Mouse (Mus musculus) heart, postnatal 10 days (tissue): ENCODE results near the gene Ano3. TPM values are rescaled to one million over a fixed set of nuclear protein-coding genes. Genes with fewer than 3 reads are reported as not detected.
A peak's percentile ranks its signal among the peaks of the same experiment; 100 is the strongest.

Source experiments
- DNase-seq, 2 experiments: peaks; one replicate each; pipeline ENCODE4 v3.0.0; 2021
- intact Hi-C: fragments of 180-260 bp; cut with DNase I; formaldehyde crosslinking; loops from one replicate; pipeline ENCODE4 v1.15.1; 2025
- total RNA-seq, 2 experiments: library from RNA; stranded (reverse); gene quantifications; 2 replicates each; pipeline ENCODE4 v1.2.3; 2021

Gene Ano3
- total RNA-seq, 2 experiments from 2014 or later = 0.24 to 0.25 TPM

- no peak for DNase-seq
- intact Hi-C loops = no loop called here
Measured at GRCm38 (mm10) chr2:110816189-110816588, 134.5 kb downstream of the Ano3 start.

DNA sequence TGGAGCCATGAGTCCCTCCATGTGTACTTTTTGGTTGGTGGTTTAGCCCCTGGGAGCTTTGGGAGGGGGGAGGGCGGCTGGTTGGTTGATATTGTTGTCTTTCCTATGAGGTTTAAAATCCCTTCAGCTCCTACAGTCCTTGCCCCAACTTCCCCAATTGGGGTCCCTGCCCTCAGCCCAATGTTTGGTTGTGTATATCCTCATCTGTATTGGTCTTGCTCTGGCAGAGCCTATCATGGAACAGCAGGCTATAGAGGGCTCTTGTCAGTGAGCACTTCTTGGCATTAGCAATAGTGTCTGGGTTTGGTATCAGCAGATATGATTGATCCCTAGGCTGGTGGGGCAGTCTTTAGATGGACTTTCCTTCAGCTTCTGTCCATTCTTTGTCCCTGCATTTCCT, 135.8 kb downstream of the Ano3 start:
- no peak for DNase-seq
- intact Hi-C loops = no loop called here

DNA sequence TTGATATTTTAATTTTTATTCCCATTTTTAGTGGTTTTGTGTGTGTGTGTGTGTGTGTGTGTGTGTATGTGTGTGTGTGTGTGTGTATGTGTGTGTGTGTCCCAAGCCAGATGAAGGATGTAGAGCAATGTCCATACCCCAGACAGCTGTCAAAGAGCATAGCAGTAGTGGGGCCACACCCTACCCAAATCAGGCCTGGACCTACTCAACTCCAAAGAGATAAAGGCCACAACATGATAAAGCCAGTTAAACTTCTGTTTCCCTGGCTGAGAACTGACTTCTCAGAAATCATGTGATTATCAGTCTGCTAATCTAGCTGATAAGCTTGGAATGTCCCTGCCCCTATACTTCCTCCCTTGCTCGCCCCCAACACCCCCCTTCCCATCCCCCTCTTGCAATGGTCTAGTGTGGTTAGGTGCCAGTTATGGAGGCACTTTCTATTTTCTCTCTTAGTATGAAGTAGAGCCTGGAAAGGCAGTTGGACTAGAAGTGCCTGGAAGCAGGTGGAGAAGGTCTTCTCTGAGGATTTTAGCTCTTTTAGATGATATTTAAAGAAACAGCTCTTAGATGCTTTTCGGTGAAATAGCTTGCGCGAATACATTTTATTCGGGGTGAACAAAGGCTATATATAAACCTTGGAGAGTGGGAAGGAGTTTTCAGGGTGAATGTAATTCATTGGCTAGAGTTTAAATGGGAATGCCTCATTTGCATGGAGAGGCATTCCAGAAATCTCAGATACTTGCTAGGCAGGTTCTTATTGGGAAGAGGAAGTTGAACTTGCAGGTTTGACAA, 144.2 kb downstream of the Ano3 start:
- no peak for DNase-seq
- intact Hi-C loops = no loop called here

DNA sequence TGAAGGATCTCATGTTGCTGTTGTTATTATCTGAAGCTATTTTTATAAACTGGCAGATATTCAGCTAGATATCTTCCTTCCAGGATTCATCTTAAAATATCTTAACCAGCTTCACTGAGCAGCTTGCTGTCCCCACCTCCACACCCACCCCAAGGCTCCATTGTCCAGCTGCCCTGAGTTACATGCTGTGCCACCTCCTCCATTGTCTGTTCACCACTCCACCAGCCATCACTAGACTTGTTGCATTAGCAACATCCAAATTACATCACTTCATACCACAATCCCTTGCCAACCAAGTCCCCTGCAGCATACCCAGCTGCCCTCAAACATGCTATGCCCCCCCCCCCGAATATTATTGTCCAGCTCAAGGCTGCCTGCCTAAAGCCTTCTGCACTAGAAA, 154.8 kb downstream of the Ano3 start:
- DNase-seq = no peak
- intact Hi-C loops = no loop called here

DNA sequence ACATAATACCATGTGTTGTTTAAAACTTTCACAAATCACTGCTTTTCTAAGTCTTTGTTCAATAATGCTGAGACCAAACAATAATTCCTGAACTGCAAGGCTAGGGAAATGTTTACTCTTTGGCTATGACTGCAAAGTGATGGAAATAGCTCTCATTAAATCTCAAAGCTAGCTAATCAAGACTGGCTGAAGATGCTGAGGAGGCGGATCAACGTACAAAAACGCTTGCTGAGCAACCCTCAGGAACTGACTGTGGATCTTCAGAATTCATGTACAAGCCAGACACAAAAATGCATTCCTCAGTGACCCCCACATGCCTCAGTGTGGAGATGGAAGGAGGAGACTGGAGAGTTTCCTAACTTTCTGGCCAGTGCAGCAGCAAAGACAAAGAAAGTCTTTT, 155.3 kb downstream of the Ano3 start:
- DNase-seq = no peak
- intact Hi-C loops = no loop called here

DNA sequence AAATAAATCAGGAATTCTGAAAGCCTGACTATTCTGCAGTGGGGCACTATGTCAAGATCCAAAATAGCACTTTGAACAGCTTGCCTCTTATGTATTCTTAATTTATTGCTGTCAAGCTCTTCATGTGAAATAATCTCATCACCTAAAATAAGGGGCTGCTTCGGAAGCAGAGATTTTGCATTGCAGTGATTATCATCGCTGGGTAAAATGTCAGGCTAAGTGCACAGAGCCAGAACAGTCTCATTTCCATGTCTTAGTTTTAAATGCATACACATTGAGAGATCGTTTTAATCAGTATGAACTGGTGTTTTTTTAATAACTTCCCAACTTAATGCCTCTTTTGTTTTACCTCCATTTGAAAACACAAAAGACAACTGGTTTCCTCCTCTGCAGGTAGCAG, 163.3 kb downstream of the Ano3 start:
- DNase-seq = no peak

GRCm38 (mm10) chr2:110759434-110759833, 191.3 kb downstream of the Ano3 start:
- intact Hi-C loops = no loop called here
- DNase-seq = no peak

More for the DNA sequence above, 163.3 kb downstream of the Ano3 start:
- intact Hi-C loops = no loop called here

DNA sequence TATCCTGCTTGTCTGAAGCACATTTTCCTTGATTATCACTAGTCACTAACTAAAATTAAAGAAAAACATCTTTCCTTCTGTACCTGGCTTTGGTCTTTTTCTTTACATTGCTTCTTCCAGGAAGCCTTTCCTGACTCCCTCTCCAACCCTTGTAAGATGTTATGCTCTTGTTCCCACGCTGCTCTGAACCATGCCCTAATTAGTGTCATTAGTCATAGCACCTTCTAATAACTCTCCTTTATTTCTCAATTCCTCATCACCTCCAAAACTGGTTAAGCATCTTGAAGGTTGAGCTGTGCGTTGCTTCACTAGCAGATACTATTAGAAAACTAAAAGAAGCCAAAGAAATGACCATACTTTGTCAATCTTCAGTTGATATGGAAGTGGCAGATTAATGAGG, 193.2 kb downstream of the Ano3 start:
- no peak for DNase-seq
- intact Hi-C loops = no loop called here

- DNase-seq = no peak
- intact Hi-C loops = no loop called here
Measured at GRCm38 (mm10) chr2:110740493-110740892, 210.2 kb downstream of the Ano3 start.

- DNase-seq = no peak
- intact Hi-C loops = no loop called here
Measured at GRCm38 (mm10) chr2:110739781-110740180, 210.9 kb downstream of the Ano3 start.

GRCm38 (mm10) chr2:110737981-110738380, 212.7 kb downstream of the Ano3 start:
- DNase-seq = no peak
- intact Hi-C loops = no loop called here

GRCm38 (mm10) chr2:110737236-110737635, 213.5 kb downstream of the Ano3 start:
- intact Hi-C loops = no loop called here
- no peak for DNase-seq

- intact Hi-C loops = no loop called here
- no peak for DNase-seq
Measured at GRCm38 (mm10) chr2:110726106-110726505, 224.6 kb downstream of the Ano3 start.

DNA sequence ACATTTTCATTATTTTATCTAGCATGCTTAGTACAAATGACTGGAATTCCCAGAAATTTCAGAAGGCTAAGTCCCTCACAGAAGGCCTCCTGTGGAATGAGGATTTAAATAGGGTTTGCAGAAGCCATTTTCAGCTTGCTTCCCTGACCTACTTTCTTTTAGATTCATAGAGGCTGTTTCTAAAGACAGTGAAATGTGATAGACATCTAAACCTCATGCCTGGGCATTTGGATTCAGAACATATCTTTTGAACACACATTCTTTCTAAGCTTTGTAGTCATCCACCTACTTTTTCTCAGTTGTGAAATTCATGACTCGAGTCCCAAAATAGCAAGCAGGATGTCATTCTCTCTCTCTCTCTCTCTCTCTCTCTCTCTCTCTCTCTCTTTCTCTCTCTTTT, 228.5 kb downstream of the Ano3 start:
- intact Hi-C loops = no loop called here

GRCm38 (mm10) chr2:110721290-110721753, 229.4 kb downstream of the Ano3 start, which contains the start of gene Muc15:
Gene Muc15 (plus strand): TSS chr2:110721340.
- intact Hi-C loops = no loop called here
- no peak for DNase-seq

More for the DNA sequence above, 228.5 kb downstream of the Ano3 start:
- no peak for DNase-seq

- intact Hi-C loops = no loop called here
- DNase-seq = no peak
Measured at GRCm38 (mm10) chr2:110719051-110719450, 231.7 kb downstream of the Ano3 start.

- intact Hi-C loops = no loop called here
- peak; percentile 52 to 58 for DNase-seq
Measured at GRCm38 (mm10) chr2:110710055-110710720, 240.5 kb downstream of the Ano3 start.

GRCm38 (mm10) chr2:110709436-110709835, 241.3 kb downstream of the Ano3 start:
- no peak for DNase-seq

GRCm38 (mm10) chr2:110671071-110671624, 279.6 kb downstream of the Ano3 start:
- DNase-seq = no peak
- intact Hi-C loops = no loop called here

More at GRCm38 (mm10) chr2:110709436-110709835, 241.3 kb downstream of the Ano3 start:
- intact Hi-C loops = no loop called here

DNA sequence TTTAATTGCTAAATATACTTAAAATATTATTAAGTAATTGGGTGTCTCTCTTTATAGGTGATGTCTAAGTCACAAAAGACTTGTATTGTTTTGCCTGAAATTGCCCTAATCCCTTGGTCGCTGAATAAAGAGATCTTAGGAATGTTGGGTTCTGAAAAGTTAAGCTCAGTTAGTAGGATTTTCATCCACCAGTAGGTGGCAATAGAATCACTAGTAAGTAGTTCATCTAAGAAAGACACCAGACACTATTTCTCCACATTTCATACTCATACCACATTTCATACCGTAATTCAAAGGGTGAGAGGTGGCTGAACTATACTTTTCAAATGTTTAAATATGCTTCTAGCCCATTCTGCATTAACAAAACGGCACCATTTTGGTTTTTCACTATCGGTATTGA, 287.4 kb downstream of the Ano3 start:
- peak; percentile 5 to 24 for DNase-seq
- intact Hi-C loops = loop anchor here (5.0 kb wide), 1 partner anchor 394 kb away; no protein-coding TSS in a partner anchor

- intact Hi-C loops = no loop called here
- DNase-seq = no peak
Measured at GRCm38 (mm10) chr2:110644846-110645245, 305.9 kb downstream of the Ano3 start.

- DNase-seq = no peak
- intact Hi-C loops = no loop called here
Measured at GRCm38 (mm10) chr2:110644358-110644757, 306.4 kb downstream of the Ano3 start.
